Mouse (Mus musculus): ENCODE measurements around the gene Gm8857. TPM values are rescaled to one million over a fixed set of nuclear protein-coding genes. Genes with fewer than 3 reads are reported as not detected.
"Not testable (repeated sequence)": the region's sequence is repeated elsewhere in the genome, so short reads cannot be mapped to it uniquely, and the experiment has no call there.

Gm8857 gene
- total RNA-seq (2021) = not detected
- long read RNA-seq = 0 reads

- not testable (repeated sequence) for DNase-seq (ENCODE audit: low spot score in 2 of 2)
Observed at GRCm38 (mm10) chr5:10947505-10947904, at the start of gene Gm8857, which contains the start of gene Gm8871. Gm8857 (plus strand) TSS chr5:10947807. Gm8871 (plus strand) TSS chr5:10947805.

- DNase-seq (ENCODE audit: low spot score in 2 of 2) = not testable (repeated sequence)
Observed at GRCm38 (mm10) chr5:10953512-10953911, 5.9 kb downstream of the Gm8857 start.

- not testable (repeated sequence) for DNase-seq (ENCODE audit: low spot score in 2 of 2)
Observed at GRCm38 (mm10) chr5:10958057-10958456, 10.4 kb downstream of the Gm8857 start.

Other genes starting within 250 kb of the Gm8857 start
- not detected for gene Gm8871, start within 50 bp of the Gm8857 start, total RNA-seq (2021)
- not detected for gene Gm8879, start 179.8 kb downstream of the Gm8857 start, total RNA-seq (2021)
- not detected for gene Gm5861, start 235.3 kb downstream of the Gm8857 start, total RNA-seq (2021)